Mouse (Mus musculus) heart, embryonic 16.5 days (tissue): ENCODE measurements around the gene Slc25a23. TPM values are rescaled to one million over a fixed set of nuclear protein-coding genes. Genes with fewer than 3 reads are reported as not detected.

Experiments
- ATAC-seq: fragments of 200-750 bp; cut with Nextera tagmentation; replicated peaks from 2 replicates; pipeline ENCODE4 v1.8.0; 2017; ENCODE audit warnings: moderate number of reproducible peaks; ENCODE audit not compliant: insufficient read depth, low FRiP score; ENCODE audit errors: extremely low read depth
- H3K27ac ChIP-seq: fragments of 300-500 bp; sonication (generic); 2 replicates; pipeline ENCODE4 v1.5.1; 2014; ENCODE audit warnings: mild to moderate bottlenecking, low read length, control low read depth, moderate library complexity
- H3K27me3 ChIP-seq: fragments of 300-500 bp; sonication (generic); 2 replicates; pipeline ENCODE4 v1.6.1; 2014; ENCODE audit warnings: low read length, mixed read lengths; ENCODE audit not compliant: control insufficient read depth, insufficient read depth
- H3K36me3 ChIP-seq: fragments of 300-500 bp; sonication (generic); 2 replicates; pipeline ENCODE4 v1.6.1; 2014; ENCODE audit not compliant: control insufficient read depth, insufficient read depth
- H3K4me1 ChIP-seq: fragments of 300-500 bp; sonication (generic); 2 replicates; pipeline ENCODE4 v1.6.1; 2014; ENCODE audit warnings: low read length, mixed read lengths; ENCODE audit not compliant: control insufficient read depth, insufficient read depth
- H3K4me2 ChIP-seq: fragments of 300-500 bp; sonication (generic); 2 replicates; pipeline ENCODE4 v1.6.1; 2014; ENCODE audit warnings: low read depth, mild to moderate bottlenecking, control low read depth, low read length
- H3K4me3 ChIP-seq: fragments of 300-500 bp; sonication (generic); 2 replicates; pipeline ENCODE4 v1.5.1; 2014; ENCODE audit warnings: mild to moderate bottlenecking, control low read depth, low read length
- H3K9ac ChIP-seq: fragments of 300-500 bp; sonication (generic); 2 replicates; pipeline ENCODE4 v1.6.1; 2014; ENCODE audit warnings: low read length, control low read depth
- H3K9me3 ChIP-seq: fragments of 300-500 bp; sonication (generic); replicated peaks from 2 replicates; pipeline ENCODE4 v1.6.1; 2016; ENCODE audit warnings: low read length; ENCODE audit not compliant: control insufficient read depth
- WGBS: fragments of 180-500 bp; shearing (Covaris S2); extraction: QIAGEN DNeasy Blood & Tissue Kit; methylation state at CpG from one replicate; pipeline ENCODE4 v1.1.7; 2014; 5-methylcytosine and 5-hydroxymethylcytosine counted together
- polyA plus RNA-seq: library from polyadenylated mRNA; unstranded; fragments of >200 nt; fragmentation: Nextera tagmentation; extraction: Ambion mirVana; gene quantifications from 2 replicates; pipeline ENCODE4 v1.2.1, GENCODE M21; 2015

Gene Slc25a23
- 14.7 and 17.0 TPM in 2 replicates for polyA plus RNA-seq

DNA sequence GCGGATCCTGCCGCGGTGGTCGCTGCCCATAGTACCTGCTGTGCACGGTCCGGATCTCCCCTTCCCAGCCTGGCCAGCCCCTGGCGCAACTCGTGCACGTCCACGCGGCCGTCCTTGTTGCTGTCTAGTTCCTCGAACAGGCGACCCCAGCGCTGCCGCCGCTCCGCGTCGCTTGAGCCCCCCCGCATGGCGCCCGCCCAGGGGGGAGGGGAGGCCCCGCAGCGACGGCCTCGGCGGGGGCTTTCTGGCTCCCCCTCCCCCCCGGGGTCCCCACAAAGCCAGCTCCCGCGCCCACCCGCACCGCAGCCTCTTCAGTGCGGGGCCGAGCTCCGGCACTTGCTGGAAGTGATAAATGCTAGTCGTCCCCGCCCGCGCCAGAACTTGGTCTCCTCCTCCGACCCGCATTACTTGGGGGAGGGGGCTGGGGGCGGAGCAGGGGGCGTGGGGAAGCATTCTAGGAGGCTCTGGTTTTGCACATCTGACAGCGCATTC is at the start of gene Slc25a23:
Slc25a23 (minus strand) TSS at position 378 of the 492 bp plus-strand sequence.
- H3K27me3 ChIP-seq, result peaks cover 22% of the 10 kb centered on the region
- peak; percentile 79 for ATAC-seq
- peak within 1 kb of the TSS; percentile 87 for H3K27ac ChIP-seq
- H3K9ac ChIP-seq, result peak within 1 kb of the TSS; percentile 93
- WGBS, result under 1% methylated on average over 39 of the region's 45 CpGs
- peak within 1 kb of the TSS; percentile 79 for H3K4me2 ChIP-seq
- peaks cover 17% of the 10 kb centered on the region for H3K4me1 ChIP-seq
- H3K36me3 ChIP-seq, result 0 out of 2 replicates have a peak, but pooled peaks cover 4% of the 10 kb centered on the region
- H3K4me3 ChIP-seq, result peak within 1 kb of the TSS; percentile 89
- H3K9me3 ChIP-seq, result no peaks in the 10 kb centered on the region

- H3K4me1 ChIP-seq, result peaks cover 10% of the 10 kb centered on the region
- H3K4me2 ChIP-seq, result no peak overlapping the region
- no peak overlapping the region for H3K27ac ChIP-seq
- no peaks in the 10 kb centered on the region for H3K36me3 ChIP-seq
- no peaks in the 10 kb centered on the region for H3K27me3 ChIP-seq
- no peak overlapping the region for H3K4me3 ChIP-seq
- 30% methylated on average over 5 of the region's 5 CpGs for WGBS
- no peak for ATAC-seq
- H3K9me3 ChIP-seq, result no peaks in the 10 kb centered on the region
- H3K9ac ChIP-seq, result no peak overlapping the region
Observed at GRCm38 (mm10) chr17:57108666-57109171, 49.1 kb upstream of the Slc25a23 start.

- ATAC-seq, result no peak
- Histone ChIP-seq H3K27ac (no peak overlapping the region), H3K4me3 (no peak overlapping the region)
Observed at GRCm38 (mm10) chr17:57108040-57108665, 48.5 kb upstream of the Slc25a23 start.

GRCm38 (mm10) chr17:57107064-57107463 is 47.4 kb upstream of the Slc25a23 start:
- no peaks in the 10 kb centered on the region for H3K27me3 ChIP-seq
- H3K4me3 ChIP-seq, result no peak overlapping the region
- no peaks in the 10 kb centered on the region for H3K36me3 ChIP-seq
- peaks cover 10% of the 10 kb centered on the region for H3K4me1 ChIP-seq
- H3K9ac ChIP-seq, result no peak overlapping the region
- H3K27ac ChIP-seq, result no peak overlapping the region
- H3K9me3 ChIP-seq, result no peaks in the 10 kb centered on the region
- 88% methylated on average over 5 of the region's 5 CpGs for WGBS
- ATAC-seq, result no peak
- H3K4me2 ChIP-seq, result no peak overlapping the region

More at GRCm38 (mm10) chr17:57108040-57108665, 48.5 kb upstream of the Slc25a23 start:
- 71% methylated on average over 7 of the region's 7 CpGs for WGBS
- H3K9ac ChIP-seq, result no peak overlapping the region
- H3K4me1 ChIP-seq, result peaks cover 10% of the 10 kb centered on the region
- H3K4me2 ChIP-seq, result no peak overlapping the region
- H3K27me3 ChIP-seq, result no peaks in the 10 kb centered on the region
- H3K9me3 ChIP-seq, result no peaks in the 10 kb centered on the region
- no peaks in the 10 kb centered on the region for H3K36me3 ChIP-seq

DNA sequence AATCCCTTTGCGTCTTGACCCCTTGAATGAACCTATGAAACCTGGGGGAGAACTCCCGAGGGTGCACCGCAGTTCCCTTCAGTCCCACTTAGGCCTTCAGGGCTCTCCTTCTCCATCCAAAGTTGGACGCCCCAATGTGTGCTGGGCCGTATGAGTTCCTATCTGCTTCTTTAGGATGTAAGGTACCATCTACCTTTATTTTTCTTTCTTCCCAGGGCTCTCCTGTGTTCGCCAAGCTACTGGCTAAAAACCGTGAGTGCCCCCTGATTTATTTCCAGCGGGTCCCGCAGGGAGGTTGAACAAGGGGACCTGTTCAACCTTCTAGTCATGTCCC is 46.3 kb upstream of the Slc25a23 start:
- no peak for ATAC-seq
- H3K4me1 ChIP-seq, result peaks cover 10% of the 10 kb centered on the region
- WGBS, result 20% methylated on average over 9 of the region's 9 CpGs
- H3K9ac ChIP-seq, result peak overlapping the region; percentile 80; the same call in 1 of the 2 replicates
- no peaks in the 10 kb centered on the region for H3K36me3 ChIP-seq
- H3K4me2 ChIP-seq, result peak overlapping the region; percentile 97
- H3K4me3 ChIP-seq, result peak overlapping the region; percentile 75
- H3K27ac ChIP-seq, result no peak overlapping the region
- no peaks in the 10 kb centered on the region for H3K27me3 ChIP-seq
- no peaks in the 10 kb centered on the region for H3K9me3 ChIP-seq

- Histone ChIP-seq H3K9ac (peak within 1 kb of the TSS; percentile 80), H3K36me3 (no peaks in the 10 kb centered on the region), H3K4me3 (peak within 1 kb of the TSS; percentile 75), H3K27ac (no peak within 1 kb of the TSS), H3K4me2 (peak within 1 kb of the TSS; percentile 97), H3K27me3 (no peaks in the 10 kb centered on the region), H3K9me3 (no peaks in the 10 kb centered on the region), H3K4me1 (peaks cover 10% of the 10 kb centered on the region)
- WGBS, result under 1% methylated on average over 55 of the region's 61 CpGs
- peak; percentile 77 for ATAC-seq
Observed at GRCm38 (mm10) chr17:57105181-57106034, 45.7 kb upstream of the Slc25a23 start, which contains the start of gene Tnfsf9. Gene Tnfsf9 (plus strand): TSS chr17:57105325.

DNA sequence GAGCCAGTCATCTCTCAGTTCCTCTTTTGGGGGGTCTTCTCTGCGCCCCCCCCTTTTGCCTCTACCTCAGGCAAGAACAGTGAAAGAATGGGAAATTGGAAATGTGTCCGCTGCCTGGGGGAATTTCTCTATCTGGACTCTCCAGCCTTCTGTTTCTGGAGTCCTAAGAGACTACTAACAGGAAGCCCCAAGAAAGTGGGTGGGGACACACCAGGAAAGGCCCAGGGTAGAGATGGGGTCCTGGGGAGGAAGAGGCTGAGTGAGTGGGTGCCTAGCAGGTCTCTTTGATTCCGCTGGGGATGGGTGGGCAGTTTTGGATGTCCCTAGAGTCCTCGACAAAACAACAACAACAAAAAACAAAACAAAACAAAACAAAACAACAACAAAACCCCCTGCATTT is 44.8 kb upstream of the Slc25a23 start:
- H3K27me3 ChIP-seq, result no peaks in the 10 kb centered on the region
- H3K4me2 ChIP-seq, result peak overlapping the region; percentile 97
- H3K4me1 ChIP-seq, result peaks cover 10% of the 10 kb centered on the region
- H3K27ac ChIP-seq, result no peak overlapping the region
- WGBS, result 44% methylated on average over 4 of the region's 4 CpGs
- peak overlapping the region; percentile 75 for H3K4me3 ChIP-seq
- H3K9ac ChIP-seq, result peak overlapping the region; percentile 47; the same call in 1 of the 2 replicates
- ATAC-seq, result no peak
- H3K36me3 ChIP-seq, result no peaks in the 10 kb centered on the region
- no peaks in the 10 kb centered on the region for H3K9me3 ChIP-seq

DNA sequence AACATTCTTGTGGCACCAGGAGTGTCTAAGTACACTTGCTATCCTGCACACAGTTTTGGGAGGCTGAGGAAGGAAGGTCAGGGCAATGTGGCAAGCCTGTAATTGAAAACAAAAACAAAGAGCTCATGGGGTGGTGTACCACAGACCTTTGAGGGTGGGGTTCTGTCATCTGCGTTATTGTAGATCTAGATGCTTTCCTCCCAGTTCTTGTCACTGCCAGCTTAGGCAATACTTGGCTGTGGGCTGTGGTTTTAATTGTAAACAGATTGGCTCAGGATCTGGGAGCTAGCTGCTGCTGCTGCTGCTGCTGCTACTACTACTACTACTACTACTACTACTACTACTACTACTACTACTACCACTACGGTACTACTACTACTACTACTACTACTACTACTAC is 42.6 kb upstream of the Slc25a23 start:
- Histone ChIP-seq H3K4me2 (no peak overlapping the region), H3K4me3 (no peak overlapping the region), H3K27me3 (no peaks in the 10 kb centered on the region), H3K36me3 (no peaks in the 10 kb centered on the region), H3K9me3 (no peaks in the 10 kb centered on the region), H3K27ac (no peak overlapping the region), H3K4me1 (peaks cover 10% of the 10 kb centered on the region), H3K9ac (no peak overlapping the region)
- ATAC-seq, result no peak
- WGBS, result 70% methylated on average over 2 of the region's 2 CpGs
